In genomic region chr2:168839811-168840655, GRCm38 (mm10) we compare ENCODE assay signal across 8 mouse cellular contexts.
DNase-seq lines count a peak whose midpoint lies in the region; ATAC-seq and TF ChIP-seq lines count a peak whose summit lies in the region.

No protein-coding gene starts in this region.

- 2% methylated on average over 24 of the region's 24 CpGs for WGBS in lung, embryonic 15.5 days
- WGBS in embryonic facial prominence, embryonic 15.5 days = 3% methylated on average over 24 of the region's 24 CpGs
- WGBS in limb, embryonic 14.5 days = 3% methylated on average over 24 of the region's 24 CpGs
- 3% methylated on average over 24 of the region's 24 CpGs for WGBS in stomach, embryonic 16.5 days

- DNase-seq in lung, adult 18-20 months = no peak
- no peak for DNase-seq in limb, embryonic 14.5 days (ENCODE audit: low spot score)
- no peak for DNase-seq in left cerebral cortex, adult 18-20 months (ENCODE audit: low spot score in 2 of 2)
- no peak for DNase-seq in frontal cortex, postnatal 36 days (ENCODE audit: low spot score in 2 of 2)
- no peak for DNase-seq in left cerebral cortex, adult 9 months (ENCODE audit: low spot score in 2 of 2)

- peaks cover 19% of the 10 kb centered on the region for H3K4me1 ChIP-seq in lung, embryonic 15.5 days
- H3K4me1 ChIP-seq in embryonic facial prominence, embryonic 15.5 days = peaks cover 26% of the 10 kb centered on the region
- peaks cover 8% of the 10 kb centered on the region for H3K4me1 ChIP-seq in limb, embryonic 14.5 days (ENCODE audit: control insufficient read depth, insufficient read depth, low read length)
- H3K4me1 ChIP-seq in stomach, embryonic 16.5 days (ENCODE audit: control insufficient read depth, insufficient read depth, low read length) = peaks cover 17% of the 10 kb centered on the region

- H3K4me2 ChIP-seq in lung, embryonic 15.5 days = peak overlapping the region; percentile 50
- H3K4me2 ChIP-seq in embryonic facial prominence, embryonic 15.5 days (replicated peaks) = peak overlapping the region; percentile 41
- H3K4me2 ChIP-seq in limb, embryonic 14.5 days (replicated peaks; ENCODE audit: low read depth, low read length, severe bottlenecking) = peak overlapping the region; percentile 39; the same call in 1 of the 2 replicates
- H3K4me2 ChIP-seq in stomach, embryonic 16.5 days (ENCODE audit: low read depth, low read length) = peak overlapping the region; percentile 41

- peak overlapping the region; percentile 24 for H3K4me3 ChIP-seq in lung, embryonic 15.5 days
- H3K4me3 ChIP-seq in embryonic facial prominence, embryonic 15.5 days (replicated peaks) = peak overlapping the region; percentile 21
- peak overlapping the region; percentile 13 for H3K4me3 ChIP-seq in limb, embryonic 14.5 days (replicated peaks; ENCODE audit: low read length)
- H3K4me3 ChIP-seq in stomach, embryonic 16.5 days (replicated peaks; ENCODE audit: low read length) = peak overlapping the region; percentile 26

- H3K9me3 ChIP-seq in lung, embryonic 15.5 days = no peaks in the 10 kb centered on the region
- H3K9me3 ChIP-seq in embryonic facial prominence, embryonic 15.5 days (replicated peaks) = no peaks in the 10 kb centered on the region
- no peaks in the 10 kb centered on the region for H3K9me3 ChIP-seq in limb, embryonic 14.5 days (ENCODE audit: control insufficient read depth, low read length)
- H3K9me3 ChIP-seq in stomach, embryonic 16.5 days (replicated peaks; ENCODE audit: control insufficient read depth, low read length) = peaks cover 5% of the 10 kb centered on the region; the same call in 1 of the 2 replicates

- TF ChIP-seq POLR2A in limb, embryonic 14.5 days (IDR thresholded peaks at IDR 0.05; ENCODE audit: borderline replicate concordance, extremely low read depth, insufficient read depth, insufficient read length) = no peak

- ATAC-seq in lung, embryonic 15.5 days (ENCODE audit: borderline replicate concordance, extremely low read depth, low FRiP score, low TSS enrichment) = 0 out of 2 replicates have a peak, but pooled peaks have one; percentile 46
- no peak for ATAC-seq in embryonic facial prominence, embryonic 15.5 days (ENCODE audit: insufficient number of reproducible peaks, low FRiP score, low TSS enrichment, low read depth)
- peak; percentile 41; the same call in 1 of the 2 replicates for ATAC-seq in limb, embryonic 14.5 days (ENCODE audit: low FRiP score, low read depth)
- no peak for ATAC-seq in stomach, embryonic 16.5 days (ENCODE audit: insufficient read depth, low FRiP score)

- no peak overlapping the region for H3K27ac ChIP-seq in lung, embryonic 15.5 days
- H3K27ac ChIP-seq in embryonic facial prominence, embryonic 15.5 days (replicated peaks) = no peak overlapping the region
- H3K27ac ChIP-seq in limb, embryonic 14.5 days (replicated peaks; ENCODE audit: low read depth, low read length) = no peak overlapping the region
- no peak overlapping the region for H3K27ac ChIP-seq in stomach, embryonic 16.5 days (ENCODE audit: low read length)

- H3K9ac ChIP-seq in lung, embryonic 15.5 days = no peak overlapping the region
- H3K9ac ChIP-seq in embryonic facial prominence, embryonic 15.5 days = no peak overlapping the region
- H3K9ac ChIP-seq in limb, embryonic 14.5 days (ENCODE audit: low read depth, low read length, severe bottlenecking) = no peak overlapping the region
- H3K9ac ChIP-seq in stomach, embryonic 16.5 days (ENCODE audit: low read length) = peak overlapping the region; percentile 48; the same call in 1 of the 2 replicates

- H3K27me3 ChIP-seq in lung, embryonic 15.5 days = peaks cover 66% of the 10 kb centered on the region
- H3K27me3 ChIP-seq in embryonic facial prominence, embryonic 15.5 days = peaks cover 53% of the 10 kb centered on the region
- peaks cover 52% of the 10 kb centered on the region for H3K27me3 ChIP-seq in limb, embryonic 14.5 days (ENCODE audit: control insufficient read depth, insufficient read depth, low read length)
- peaks cover 22% of the 10 kb centered on the region for H3K27me3 ChIP-seq in stomach, embryonic 16.5 days (ENCODE audit: control insufficient read depth, insufficient read depth, low read length)

- no peaks in the 10 kb centered on the region for H3K36me3 ChIP-seq in lung, embryonic 15.5 days
- H3K36me3 ChIP-seq in embryonic facial prominence, embryonic 15.5 days = no peaks in the 10 kb centered on the region
- H3K36me3 ChIP-seq in limb, embryonic 14.5 days (ENCODE audit: control insufficient read depth, insufficient read depth, low read length) = no peaks in the 10 kb centered on the region
- no peaks in the 10 kb centered on the region for H3K36me3 ChIP-seq in stomach, embryonic 16.5 days (ENCODE audit: control insufficient read depth, insufficient read depth, low read length)

Comparison
In these comparisons a context has a peak if more than half of its experiments do, and no peak if none do; other contexts are left out.
1. ATAC-seq: peak in lung, embryonic 15.5 days (single experiment) and limb, embryonic 14.5 days (single experiment); none in embryonic facial prominence, embryonic 15.5 days (single experiment) and stomach, embryonic 16.5 days (single experiment).
2. Peak in every context shown above with its lines, with median percentiles within 50 percentile points of each other: H3K4me2 ChIP-seq and H3K4me3 ChIP-seq.